Mouse (Mus musculus): ENCODE measurements around the gene Mfng. TPM values are rescaled to one million over a fixed set of nuclear protein-coding genes. Genes with fewer than 3 reads are reported as not detected.

The Mfng gene
- polyA plus RNA-seq, 1 experiment = 97.5 TPM

- no peak for DNase-seq
- Histone ChIP-seq H3K36me3 (ENCODE audit: control insufficient read depth, insufficient read depth, low read length) (no peaks in the 10 kb centered on the region), H3K4me1 (replicated peaks; ENCODE audit: control insufficient read depth, insufficient read depth, low read length) (peaks cover 11% of the 10 kb centered on the region), H3K4me3 (ENCODE audit: control insufficient read depth, insufficient read depth, low read length) (no peak overlapping the region), H3K27ac (ENCODE audit: control insufficient read depth, insufficient read depth, low read length) (no peak overlapping the region), H3K27me3 (ENCODE audit: control insufficient read depth, insufficient read depth, low read length) (no peaks in the 10 kb centered on the region)
- TF ChIP-seq POLR2A (IDR thresholded peaks at IDR 0.05; ENCODE audit: control insufficient read depth, extremely low read depth, insufficient read depth, low read length, poor library complexity) (no peak), CTCF (IDR thresholded peaks at IDR 0.05; ENCODE audit: borderline replicate concordance, control insufficient read depth, extremely low read depth, insufficient read depth, low read length, poor library complexity) (no peak)
- whole genome bisulfite sequencing = 76% methylated on average over 17 of the region's 17 CpGs
Measured at GRCm38 (mm10) chr15:78735431-78736180, 37.7 kb downstream of the Mfng start.

GRCm38 (mm10) chr15:78731830-78732229 lies 41.4 kb downstream of the Mfng start:
- 15% methylated on average over 4 of the region's 4 CpGs for WGBS
- Histone ChIP-seq H3K36me3 (ENCODE audit: control insufficient read depth, insufficient read depth, low read length) (no peaks in the 10 kb centered on the region), H3K4me3 (ENCODE audit: control insufficient read depth, insufficient read depth, low read length) (no peak overlapping the region), H3K4me1 (replicated peaks; ENCODE audit: control insufficient read depth, insufficient read depth, low read length) (peaks cover 34% of the 10 kb centered on the region), H3K27me3 (ENCODE audit: control insufficient read depth, insufficient read depth, low read length) (no peaks in the 10 kb centered on the region), H3K27ac (ENCODE audit: control insufficient read depth, insufficient read depth, low read length) (no peak overlapping the region)
- DNase-seq = no peak
- TF ChIP-seq CTCF (IDR thresholded peaks at IDR 0.05; ENCODE audit: borderline replicate concordance, control insufficient read depth, extremely low read depth, insufficient read depth, low read length, poor library complexity) (no peak), POLR2A (IDR thresholded peaks at IDR 0.05; ENCODE audit: control insufficient read depth, extremely low read depth, insufficient read depth, low read length, poor library complexity) (no peak)

DNA sequence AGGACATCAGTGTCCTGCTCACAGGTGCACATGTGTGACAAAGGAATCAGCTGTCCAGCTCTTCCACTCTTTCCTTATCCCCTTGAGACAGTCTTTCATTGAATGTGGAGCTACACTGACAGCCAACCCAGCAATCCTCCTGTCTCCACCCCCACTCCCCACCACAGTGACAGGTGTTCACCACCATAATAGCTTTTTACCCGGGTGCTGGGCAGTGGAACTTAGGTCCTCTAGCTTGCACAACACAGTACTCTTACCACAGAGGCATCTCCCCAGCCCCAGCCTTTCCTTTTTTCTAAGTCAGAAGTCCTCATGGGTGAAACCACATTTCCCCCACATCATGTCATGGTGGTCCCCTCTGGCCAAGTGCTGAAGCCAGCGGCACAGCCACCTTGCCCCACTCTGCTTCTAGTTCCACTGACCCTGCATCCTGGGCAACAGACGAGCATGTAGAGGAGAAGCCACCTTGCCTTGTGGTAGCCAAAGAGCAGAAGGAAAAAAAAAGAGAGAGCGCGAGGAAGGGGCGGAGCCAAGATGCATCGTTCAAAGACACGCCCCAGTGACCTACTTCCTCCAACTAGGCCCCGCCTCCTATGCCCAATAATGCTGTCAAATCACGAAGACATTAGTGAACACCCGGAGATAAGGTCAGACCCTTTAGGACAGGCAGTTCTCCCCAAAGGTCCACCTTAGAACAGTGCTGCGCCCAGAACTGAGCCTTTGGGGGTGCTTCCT lies 42.8 kb downstream of the Mfng start:
- Histone ChIP-seq H3K36me3 (ENCODE audit: control insufficient read depth, insufficient read depth, low read length) (no peaks in the 10 kb centered on the region), H3K27me3 (ENCODE audit: control insufficient read depth, insufficient read depth, low read length) (no peaks in the 10 kb centered on the region), H3K4me1 (replicated peaks; ENCODE audit: control insufficient read depth, insufficient read depth, low read length) (peaks cover 47% of the 10 kb centered on the region), H3K4me3 (ENCODE audit: control insufficient read depth, insufficient read depth, low read length) (no peak overlapping the region), H3K27ac (ENCODE audit: control insufficient read depth, insufficient read depth, low read length) (no peak overlapping the region; the same call in 1 of the 2 replicates)
- TF ChIP-seq CTCF (IDR thresholded peaks at IDR 0.05; ENCODE audit: borderline replicate concordance, control insufficient read depth, extremely low read depth, insufficient read depth, low read length, poor library complexity) (no peak), POLR2A (IDR thresholded peaks at IDR 0.05; ENCODE audit: control insufficient read depth, extremely low read depth, insufficient read depth, low read length, poor library complexity) (no peak)
- 31% methylated on average over 12 of the region's 12 CpGs for WGBS
- no peak for DNase-seq

GRCm38 (mm10) chr15:78726697-78727096 lies 46.6 kb downstream of the Mfng start:
- peaks cover 55% of the 10 kb centered on the region for H3K4me1 ChIP-seq (replicated peaks; ENCODE audit: control insufficient read depth, insufficient read depth, low read length)
- H3K36me3 ChIP-seq (ENCODE audit: control insufficient read depth, insufficient read depth, low read length) = no peaks in the 10 kb centered on the region
- peak; percentile 45 for DNase-seq
- TF ChIP-seq CTCF (IDR thresholded peaks at IDR 0.05; ENCODE audit: borderline replicate concordance, control insufficient read depth, extremely low read depth, insufficient read depth, low read length, poor library complexity) (no peak), POLR2A (IDR thresholded peaks at IDR 0.05; ENCODE audit: control insufficient read depth, extremely low read depth, insufficient read depth, low read length, poor library complexity) (no peak)
- WGBS = 4% methylated on average over 7 of the region's 7 CpGs
- no peaks in the 10 kb centered on the region for H3K27me3 ChIP-seq (ENCODE audit: control insufficient read depth, insufficient read depth, low read length)
- no peak overlapping the region; the same call in 1 of the 2 replicates for H3K27ac ChIP-seq (ENCODE audit: control insufficient read depth, insufficient read depth, low read length)
- H3K4me3 ChIP-seq (ENCODE audit: control insufficient read depth, insufficient read depth, low read length) = no peak overlapping the region

- peaks cover 14% of the 10 kb centered on the region; the same call in 1 of the 2 replicates for H3K27me3 ChIP-seq (ENCODE audit: control insufficient read depth, insufficient read depth, low read length)
- no peak overlapping the region for H3K4me3 ChIP-seq (ENCODE audit: control insufficient read depth, insufficient read depth, low read length)
- no peak overlapping the region for H3K27ac ChIP-seq (ENCODE audit: control insufficient read depth, insufficient read depth, low read length)
- no peak for DNase-seq
- H3K36me3 ChIP-seq (ENCODE audit: control insufficient read depth, insufficient read depth, low read length) = no peaks in the 10 kb centered on the region
- peaks cover 52% of the 10 kb centered on the region for H3K4me1 ChIP-seq (replicated peaks; ENCODE audit: control insufficient read depth, insufficient read depth, low read length)
- WGBS = 29% methylated on average over 7 of the region's 7 CpGs
- no peak for TF ChIP-seq CTCF (IDR thresholded peaks at IDR 0.05; ENCODE audit: borderline replicate concordance, control insufficient read depth, extremely low read depth, insufficient read depth, low read length, poor library complexity)
- no peak for TF ChIP-seq POLR2A (IDR thresholded peaks at IDR 0.05; ENCODE audit: control insufficient read depth, extremely low read depth, insufficient read depth, low read length, poor library complexity)
Measured at GRCm38 (mm10) chr15:78720532-78720931, 52.7 kb downstream of the Mfng start.

DNA sequence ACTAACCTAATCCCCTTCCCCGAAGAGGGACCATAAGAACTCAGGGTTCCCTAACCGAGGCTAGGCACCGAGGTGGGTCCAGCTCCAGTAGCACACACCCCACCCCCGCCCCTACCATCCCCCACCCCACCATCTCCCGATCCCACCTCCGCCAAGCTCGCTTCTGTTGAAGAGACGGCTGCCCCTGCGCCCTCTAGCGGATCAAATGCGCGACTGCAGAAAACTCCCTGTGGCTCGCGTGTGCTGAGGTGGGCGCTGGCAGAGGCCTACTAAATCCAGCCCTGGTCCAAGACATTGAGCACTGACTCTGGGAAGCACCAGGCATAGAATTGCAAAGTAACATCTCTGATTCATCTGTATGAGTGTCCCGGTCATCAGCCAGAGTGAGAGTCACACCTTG lies 53.2 kb downstream of the Mfng start:
- Histone ChIP-seq H3K27me3 (ENCODE audit: control insufficient read depth, insufficient read depth, low read length) (peaks cover 14% of the 10 kb centered on the region; the same call in 1 of the 2 replicates), H3K4me3 (ENCODE audit: control insufficient read depth, insufficient read depth, low read length) (no peak overlapping the region), H3K4me1 (replicated peaks; ENCODE audit: control insufficient read depth, insufficient read depth, low read length) (peaks cover 52% of the 10 kb centered on the region), H3K27ac (ENCODE audit: control insufficient read depth, insufficient read depth, low read length) (no peak overlapping the region), H3K36me3 (ENCODE audit: control insufficient read depth, insufficient read depth, low read length) (no peaks in the 10 kb centered on the region)
- WGBS = 4% methylated on average over 16 of the region's 16 CpGs
- peak; percentile 68 for DNase-seq
- TF ChIP-seq CTCF (IDR thresholded peaks at IDR 0.05; ENCODE audit: borderline replicate concordance, control insufficient read depth, extremely low read depth, insufficient read depth, low read length, poor library complexity) (peak; percentile 86), POLR2A (IDR thresholded peaks at IDR 0.05; ENCODE audit: control insufficient read depth, extremely low read depth, insufficient read depth, low read length, poor library complexity) (no peak)
